Mouse (Mus musculus) G1E-ER4 (cell line): ENCODE results near the gene Gm16867. TPM values are rescaled to one million over a fixed set of nuclear protein-coding genes. Genes with fewer than 3 reads are reported as not detected.
"Not testable (repeated sequence)": the region's sequence is repeated elsewhere in the genome, so short reads cannot be mapped to it uniquely, and the experiment has no call there.

Experiments used
- GATA1 ChIP-seq: IDR thresholded peaks from one replicate; pipeline ENCODE4 v1.8.0; 2012; ENCODE audit warnings: low read length, inconsistent platforms
- polyA plus RNA-seq: library from polyadenylated mRNA; stranded (reverse); fragments of >175 nt; gene quantifications from 2 replicates; pipeline ENCODE4 v1.2.3, GENCODE M21; 2012

The Gm16867 gene
- polyA plus RNA-seq = 2.4 and 10.3 TPM in 2 replicates

DNA sequence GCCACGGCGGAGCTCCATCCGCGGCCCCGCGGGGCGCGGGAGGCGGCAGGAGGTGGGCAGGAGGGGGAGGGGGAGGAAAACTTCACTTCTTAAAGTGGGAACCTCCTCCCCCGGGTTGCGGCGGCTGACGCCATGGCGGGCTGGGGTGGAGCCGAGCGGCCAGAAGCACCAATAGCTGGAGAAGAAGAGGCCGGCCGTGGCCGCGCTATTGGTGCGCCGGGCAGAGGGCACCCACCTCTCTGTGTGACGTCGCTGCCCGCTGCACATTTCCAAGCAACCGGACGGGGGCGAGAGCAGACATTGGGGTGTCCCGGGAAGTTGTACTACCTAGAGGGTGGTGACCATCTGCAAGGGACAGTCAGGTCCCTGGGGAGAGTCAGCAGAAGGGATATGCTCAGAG, at the start of gene Gm16867:
Gene Gm16867, minus strand, starts transcription at position 189 of the 400 bp plus-strand sequence.
- TF ChIP-seq GATA1 = not testable (repeated sequence)

DNA sequence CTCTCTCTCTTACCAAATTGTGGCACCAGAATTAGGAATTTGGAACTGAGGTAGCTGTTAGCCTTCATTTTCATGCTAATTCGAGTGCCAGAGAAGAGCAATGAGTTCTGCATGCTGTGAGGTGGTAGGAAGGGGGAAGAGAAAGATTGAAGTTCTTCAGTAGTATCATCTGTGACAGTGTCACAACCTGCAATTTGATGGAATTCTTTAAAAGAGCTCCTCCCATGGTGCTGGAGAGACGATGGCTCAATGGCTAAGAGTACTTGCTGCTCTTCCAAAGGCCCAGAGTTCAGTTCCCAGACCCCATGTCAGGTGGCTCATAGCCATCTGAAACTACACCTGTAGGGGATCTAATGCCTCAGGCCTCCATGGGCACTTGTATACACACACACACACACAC, 9.3 kb upstream of the Gm16867 start, which contains the start of gene Gm27179:
Gene Gm27179, minus strand, starts transcription at position 101 of the 400 bp plus-strand sequence.
- TF ChIP-seq GATA1 = not testable (repeated sequence)

Other genes with a start within 250 kb of the Gm16867 start
- gene Synb, start 209.1 kb downstream of the Gm16867 start, polyA plus RNA-seq = not detected in 2 replicates
- not detected in 2 replicates for gene Gm27179, start 9.2 kb upstream of the Gm16867 start, polyA plus RNA-seq
- 1.8 and 2.3 TPM in 2 replicates for gene Entpd4b, start 52.1 kb upstream of the Gm16867 start, polyA plus RNA-seq